Mouse (Mus musculus): ENCODE measurements around the gene Rfx4.

The Rfx4 gene

GRCm38 (mm10) chr10:84815676-84816436 lies 60.0 kb downstream of the Rfx4 start:
- no peak for DNase-seq

GRCm38 (mm10) chr10:84817086-84817869 lies 61.4 kb downstream of the Rfx4 start:
- DNase-seq: no peak

GRCm38 (mm10) chr10:84819669-84820068 lies 63.8 kb downstream of the Rfx4 start:
- DNase-seq: no peak

GRCm38 (mm10) chr10:84820230-84820629 lies 64.4 kb downstream of the Rfx4 start:
- DNase-seq: no peak

- DNase-seq: no peak
Measured at GRCm38 (mm10) chr10:84822741-84823151, 66.9 kb downstream of the Rfx4 start.

GRCm38 (mm10) chr10:84823621-84824020 lies 67.8 kb downstream of the Rfx4 start:
- DNase-seq: no peak

GRCm38 (mm10) chr10:84829009-84829408 lies 73.1 kb downstream of the Rfx4 start:
- no peak for DNase-seq

GRCm38 (mm10) chr10:84835596-84835995 lies 79.7 kb downstream of the Rfx4 start:
- no peak for DNase-seq

- no peak for DNase-seq
Measured at GRCm38 (mm10) chr10:84836104-84836503, 80.2 kb downstream of the Rfx4 start.

GRCm38 (mm10) chr10:84837355-84837754 lies 81.5 kb downstream of the Rfx4 start:
- no peak for DNase-seq

- no peak for DNase-seq
Measured at GRCm38 (mm10) chr10:84838850-84839473, 83.1 kb downstream of the Rfx4 start.

- DNase-seq: no peak
Measured at GRCm38 (mm10) chr10:84846638-84847037, 90.8 kb downstream of the Rfx4 start.

GRCm38 (mm10) chr10:84851981-84852979 lies 96.4 kb downstream of the Rfx4 start:
- no peak for DNase-seq

- no peak for DNase-seq
Measured at GRCm38 (mm10) chr10:84854059-84854458, 98.2 kb downstream of the Rfx4 start.

- DNase-seq: no peak
Measured at GRCm38 (mm10) chr10:84855466-84855865, 99.6 kb downstream of the Rfx4 start.

GRCm38 (mm10) chr10:84858371-84858770 lies 102.5 kb downstream of the Rfx4 start:
- no peak for DNase-seq

- DNase-seq: no peak
Measured at GRCm38 (mm10) chr10:84858806-84859496, 103.1 kb downstream of the Rfx4 start.

GRCm38 (mm10) chr10:84859556-84860380 lies 103.9 kb downstream of the Rfx4 start:
- DNase-seq: no peak

GRCm38 (mm10) chr10:84863488-84863887 lies 107.6 kb downstream of the Rfx4 start:
- DNase-seq: no peak

GRCm38 (mm10) chr10:84867577-84867976 lies 111.7 kb downstream of the Rfx4 start:
- DNase-seq: no peak

GRCm38 (mm10) chr10:84871285-84871684 lies 115.4 kb downstream of the Rfx4 start:
- no peak for DNase-seq

Measured in thymus, adult 18-20 months (tissue).